Comparison of ENCODE assay signal across 37 mouse cellular contexts in the genomic region with DNA sequence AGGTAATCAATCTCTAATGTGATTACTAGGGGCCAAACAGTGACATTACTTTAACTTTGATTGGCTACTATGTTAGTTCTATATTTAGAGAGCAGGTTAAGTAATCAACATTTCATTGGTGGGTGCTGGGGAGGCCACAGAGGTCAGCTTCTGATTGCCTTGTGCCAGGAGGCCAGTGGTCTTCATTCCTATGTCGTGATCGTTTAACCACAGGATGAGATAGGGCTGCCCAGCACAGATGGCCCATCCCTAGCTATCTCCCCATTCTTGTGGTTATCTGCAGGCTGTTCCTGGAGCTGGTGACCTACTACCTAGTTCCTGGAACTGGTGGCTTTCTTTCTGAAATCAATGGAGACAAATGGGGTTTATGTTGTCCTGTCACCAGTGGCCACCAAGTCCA. TPM values are rescaled to one million over a fixed set of nuclear protein-coding genes. Genes with fewer than 3 reads are reported as not detected.
DNase-seq lines count a peak whose midpoint lies in the region; ATAC-seq and TF ChIP-seq lines count a peak whose summit lies in the region.
"Had no signal": no experiment of that assay in that cellular context is flagged by ENCODE, and none has a peak within 500 bp of the region (broad histone marks: within the 10 kb centered on the region; RNA-seq: fewer than 3 reads in every experiment).

No protein-coding gene starts in this region.

- H3K27ac ChIP-seq in heart, embryonic 10.5 days, result no peak overlapping the region
- no peak overlapping the region for H3K27ac ChIP-seq in liver, embryonic 14.5 days
- H3K27ac ChIP-seq in kidney, embryonic 15.5 days, result no peak overlapping the region
- H3K27ac ChIP-seq: embryonic facial prominence, embryonic 10.5 days; embryonic facial prominence, embryonic 15.5 days; forebrain, embryonic 12.5 days; hindbrain, postnatal 0 days; intestine, embryonic 15.5 days; kidney, postnatal 0 days; lung, embryonic 15.5 days; midbrain, embryonic 12.5 days; neural tube, embryonic 15.5 days had no signal

- no peaks in the 10 kb centered on the region for H3K79me2 ChIP-seq in myocyte (ENCODE audit: control insufficient read depth, insufficient read depth)

- TF ChIP-seq POLR2A in myocyte (IDR thresholded peaks at IDR 0.05; ENCODE audit: insufficient read length, low read depth), result no peak

- TF ChIP-seq CTCF in liver, embryonic 14.5 days (IDR thresholded peaks at IDR 0.05; ENCODE audit: low read depth), result no peak

- peak; percentile 67 for DNase-seq in heart, embryonic 10.5 days (ENCODE audit: low spot score)
- DNase-seq in heart, postnatal 4 days, result no peak
- DNase-seq in liver, embryonic 14.5 days (ENCODE audit: low read depth in 3 of 3, low spot score in 3 of 3), result no peak
- DNase-seq in thymus, postnatal 25 days, result no peak
- no peak for DNase-seq in adrenal gland, postnatal 25 days
- DNase-seq: adrenal gland, postnatal 14 days; cerebellum, adult 2 months; cerebellum, postnatal 14 days; forebrain, postnatal 0 days; gastrocnemius, postnatal 25 days; heart, postnatal 14 days; kidney, adult 2 months; layer of hippocampus, postnatal 36 days; right cerebral cortex, postnatal 25 days; spleen, adult 18-20 months; thymus, postnatal 14 days had no signal

- no peak overlapping the region for H3ac ChIP-seq in myocyte (ENCODE audit: control insufficient read depth, insufficient read length)

- no peaks in the 10 kb centered on the region for H3K36me3 ChIP-seq in heart, embryonic 10.5 days
- no peaks in the 10 kb centered on the region for H3K36me3 ChIP-seq in liver, embryonic 14.5 days (replicated peaks; ENCODE audit: control insufficient read depth, insufficient read depth, low read depth)
- no peaks in the 10 kb centered on the region for H3K36me3 ChIP-seq in myocyte (ENCODE audit: control insufficient read depth, insufficient read depth)
- no peaks in the 10 kb centered on the region for H3K36me3 ChIP-seq in kidney, embryonic 15.5 days
- H3K36me3 ChIP-seq: embryonic facial prominence, embryonic 10.5 days; embryonic facial prominence, embryonic 15.5 days; forebrain, embryonic 12.5 days; intestine, embryonic 15.5 days; lung, embryonic 15.5 days; midbrain, embryonic 12.5 days; neural tube, embryonic 15.5 days had no signal

- no peak overlapping the region for H3K4me3 ChIP-seq in heart, embryonic 10.5 days
- no peak overlapping the region for H3K4me3 ChIP-seq in liver, embryonic 14.5 days (ENCODE audit: insufficient read depth in 1 of 2, low read depth in 2 of 2, low read length in 2 of 2)
- no peak overlapping the region for H3K4me3 ChIP-seq in myocyte
- H3K4me3 ChIP-seq in kidney, embryonic 15.5 days (replicated peaks), result no peak overlapping the region
- H3K4me3 ChIP-seq: embryonic facial prominence, embryonic 10.5 days; embryonic facial prominence, embryonic 15.5 days; forebrain, embryonic 12.5 days; intestine, embryonic 15.5 days; lung, embryonic 15.5 days; midbrain, embryonic 12.5 days; neural tube, embryonic 15.5 days had no signal

- no peak overlapping the region for H3K4me2 ChIP-seq in liver, embryonic 14.5 days (ENCODE audit: low read depth)
- H3K4me2 ChIP-seq in myocyte (ENCODE audit: low read depth), result no peak overlapping the region
- H3K4me2 ChIP-seq in kidney, embryonic 15.5 days, result no peak overlapping the region
- H3K4me2 ChIP-seq: embryonic facial prominence, embryonic 15.5 days; forebrain, embryonic 12.5 days; intestine, embryonic 15.5 days; lung, embryonic 15.5 days; midbrain, embryonic 12.5 days; neural tube, embryonic 15.5 days had no signal

- peak; percentile 20; the same call in 1 of the 2 replicates for ATAC-seq in granulocyte monocyte progenitor cell, adult 5-6 weeks (replicated peaks; ENCODE audit: poor library complexity, severe bottlenecking)
- peak; percentile 50; the same call in 1 of the 2 replicates for ATAC-seq in liver, embryonic 14.5 days (ENCODE audit: insufficient read depth)
- no peak for ATAC-seq in kidney, embryonic 15.5 days (replicated peaks; ENCODE audit: low FRiP score)
- ATAC-seq: forebrain, postnatal 0 days; hindbrain, postnatal 0 days; intestine, embryonic 15.5 days had no signal

- TF ChIP-seq EP300 in liver, embryonic 14.5 days (IDR thresholded peaks at IDR 0.05; ENCODE audit: low read depth), result no peak

- H3K9me3 ChIP-seq in heart, embryonic 10.5 days, result no peaks in the 10 kb centered on the region
- H3K9me3 ChIP-seq in liver, embryonic 14.5 days (ENCODE audit: control insufficient read depth, low read length), result no peaks in the 10 kb centered on the region
- H3K9me3 ChIP-seq in kidney, embryonic 15.5 days (replicated peaks), result no peaks in the 10 kb centered on the region
- H3K9me3 ChIP-seq: embryonic facial prominence, embryonic 10.5 days; embryonic facial prominence, embryonic 15.5 days; forebrain, embryonic 12.5 days; intestine, embryonic 15.5 days; lung, embryonic 15.5 days; midbrain, embryonic 12.5 days; neural tube, embryonic 15.5 days had no signal

- no peak overlapping the region for H3K9ac ChIP-seq in liver, embryonic 14.5 days (replicated peaks)
- H3K9ac ChIP-seq in kidney, embryonic 15.5 days, result no peak overlapping the region
- H3K9ac ChIP-seq: embryonic facial prominence, embryonic 15.5 days; forebrain, embryonic 12.5 days; forebrain, postnatal 0 days; intestine, embryonic 15.5 days; lung, embryonic 15.5 days; midbrain, embryonic 12.5 days; neural tube, embryonic 15.5 days had no signal

- peaks cover 4% of the 10 kb centered on the region for H3K4me1 ChIP-seq in heart, embryonic 10.5 days
- H3K4me1 ChIP-seq in liver, embryonic 14.5 days (replicated peaks; ENCODE audit: control insufficient read depth in 2 of 2, insufficient read depth in 2 of 2, low read length in 1 of 2), result peaks cover 2 to 15% of the 10 kb centered on the region in 2 experiments; a peak in 2 of 4 replicates
- H3K4me1 ChIP-seq in kidney, embryonic 15.5 days, result no peaks in the 10 kb centered on the region
- H3K4me1 ChIP-seq: embryonic facial prominence, embryonic 15.5 days; forebrain, embryonic 12.5 days; intestine, embryonic 15.5 days; lung, embryonic 15.5 days; midbrain, embryonic 12.5 days; neural tube, embryonic 15.5 days had no signal

- no peaks in the 10 kb centered on the region for H3K27me3 ChIP-seq in heart, embryonic 10.5 days (ENCODE audit: insufficient read depth, poor library complexity, severe bottlenecking)
- no peaks in the 10 kb centered on the region for H3K27me3 ChIP-seq in liver, embryonic 14.5 days (ENCODE audit: control insufficient read depth, insufficient read depth, low read length)
- no peaks in the 10 kb centered on the region for H3K27me3 ChIP-seq in myocyte (ENCODE audit: control insufficient read depth, insufficient read depth, insufficient read length)
- H3K27me3 ChIP-seq in kidney, embryonic 15.5 days, result no peaks in the 10 kb centered on the region
- H3K27me3 ChIP-seq: embryonic facial prominence, embryonic 15.5 days; forebrain, embryonic 12.5 days; intestine, embryonic 15.5 days; lung, embryonic 15.5 days; midbrain, embryonic 12.5 days; neural tube, embryonic 15.5 days had no signal

- 27% methylated on average over 2 of the region's 2 CpGs for WGBS in heart, embryonic 10.5 days
- WGBS in liver, embryonic 14.5 days (ENCODE audit: insufficient replicate concordance), result 2% methylated on average over 2 of the region's 2 CpGs
- WGBS in kidney, embryonic 15.5 days, result 73% methylated on average over 2 of the region's 2 CpGs

TF ChIP-seq in myocyte, 11 proteins besides CTCF, POLR2A, EP300 and RAD21:
- TF ChIP-seq MYOG (IDR thresholded peaks at IDR 0.05; ENCODE audit: control insufficient read depth in 1 of 3, insufficient read depth in 1 of 3, insufficient read length in 2 of 3, low read depth in 2 of 3) (peak in 2 of 3 experiments; percentile 9 to 77), SRF (IDR thresholded peaks at IDR 0.05; ENCODE audit: control insufficient read depth, insufficient read length, low read depth) (no peak), TCF12 (IDR thresholded peaks at IDR 0.05; ENCODE audit: insufficient read depth, poor library complexity, severe bottlenecking) (no peak), CEBPB (IDR thresholded peaks at IDR 0.05; ENCODE audit: insufficient read depth, poor library complexity, severe bottlenecking) (no peak), MYOD1 (IDR thresholded peaks at IDR 0.05; ENCODE audit: control insufficient read depth in 1 of 3, insufficient read length in 2 of 3, low read depth in 2 of 3) (peak in 1 of 3 experiments; percentile 64), MAX (IDR thresholded peaks at IDR 0.05; ENCODE audit: low read depth) (no peak)

RNA-seq across cellular contexts. Expression of gene Gm30302, which starts 30.8 kb away (rescaled TPM):
- 0.10 TPM in 2 replicates for polyA plus RNA-seq in heart, embryonic 10.5 days (2016; fragmentation: Nextera tagmentation; extraction: Ambion mirVana)
- total RNA-seq in heart, postnatal 4 days (2021), result under 1 TPM; 0.07 to 0.55 TPM
- not detected in 2 replicates for total RNA-seq in granulocyte monocyte progenitor cell, adult 5-6 weeks (2014; fragmentation: Nextera tagmentation)
- not detected in 2 replicates for total RNA-seq in granulocyte monocyte progenitor cell, adult 5-6 weeks (2017)
- polyA plus RNA-seq in liver, embryonic 14.5 days (2012; rRNA removed), result not detected in 2 replicates
- not detected in 2 replicates for polyA plus RNA-seq in liver, embryonic 14.5 days (2014; fragmentation: Nextera tagmentation; extraction: Ambion mirVana)
- not detected for polyA plus RNA-seq in myocyte (2012; fragmentation: generic; extraction: Trizol)
- not detected in 2 replicates for polyA plus RNA-seq in kidney, embryonic 15.5 days (2015; fragmentation: Nextera tagmentation; extraction: Ambion mirVana)
- not detected in 2 replicates for total RNA-seq in adrenal gland, postnatal 25 days (2021)
- total RNA-seq: adrenal gland, postnatal 14 days; forebrain, postnatal 0 days; gastrocnemius, adult 18-20 months; gastrocnemius, postnatal 25 days; hindbrain, postnatal 0 days; layer of hippocampus, postnatal 36 days; left cerebral cortex, postnatal 10 days; liver, adult 2 months; megakaryocyte, adult 5-6 weeks; midbrain, postnatal 0 days had no signal
- polyA plus RNA-seq: cerebellum, adult 2 months; embryonic facial prominence, embryonic 10.5 days; embryonic facial prominence, embryonic 15.5 days; forebrain, embryonic 12.5 days; forebrain, postnatal 0 days; hindbrain, embryonic 11.5 days; hindbrain, postnatal 0 days; intestine, embryonic 15.5 days; kidney, adult 2 months; kidney, postnatal 0 days; large intestine, adult 2 months; limb, embryonic 11.5 days; liver, adult 2 months; lung, embryonic 15.5 days; midbrain, embryonic 12.5 days; midbrain, postnatal 0 days; neural tube, embryonic 15.5 days; stomach, embryonic 16.5 days had no signal
